Mouse (Mus musculus) urinary bladder, postnatal 36 days (tissue): ENCODE measurements around the gene Olfr1320.
"Not testable (repeated sequence)": the region's sequence is repeated elsewhere in the genome, so short reads cannot be mapped to it uniquely, and the experiment has no call there.

ENCODE experiments used
- DNase-seq, 2 experiments: peaks; one replicate each; pipeline ENCODE4 v3.0.0; 2022; ENCODE audit warnings: low spot score in 2 of 2, mixed read lengths in 1 of 2

Olfr1320 gene

GRCm38 (mm10) chrX:49672033-49672432 lies at the start of gene Olfr1320:
TSS of gene Olfr1320 (plus strand) at chrX:49672333.
- DNase-seq: no peak

GRCm38 (mm10) chrX:49627566-49627965 lies 44.6 kb upstream of the Olfr1320 start:
- DNase-seq: no peak

GRCm38 (mm10) chrX:49631195-49631594 lies 40.9 kb upstream of the Olfr1320 start:
- DNase-seq: no peak

GRCm38 (mm10) chrX:49660781-49661180 lies 11.4 kb upstream of the Olfr1320 start:
- not testable (repeated sequence) for DNase-seq
